Mouse (Mus musculus): ENCODE measurements around the gene Inpp5a.

- TF ChIP-seq EP300 (optimal IDR thresholded peaks at IDR 0.05) (no peak), CTCF (IDR thresholded peaks at IDR 0.05; ENCODE audit: low read depth) (no peak)
Measured at GRCm38 (mm10) chr7:139595311-139595710, 206.4 kb downstream of the Inpp5a start.
